Mouse (Mus musculus) brain, embryonic 14.5 days (tissue): Measurements from ENCODE around the gene Tpt1.

Source experiments
- CTCF ChIP-seq: fragments of 200-500 bp; IDR thresholded peaks from 2 replicates; pipeline ENCODE4 v1.5.1; 2012; ENCODE audit warnings: inconsistent platforms, mild to moderate bottlenecking, moderate library complexity, borderline replicate concordance; ENCODE audit not compliant: insufficient read depth, insufficient read length; ENCODE audit errors: extremely low read depth
- POLR2A ChIP-seq: fragments of 200-500 bp; IDR thresholded peaks from 2 replicates; pipeline ENCODE4 v1.6.1; 2012; ENCODE audit warnings: mild to moderate bottlenecking, inconsistent platforms, borderline replicate concordance; ENCODE audit not compliant: poor library complexity, insufficient read depth, insufficient read length, severe bottlenecking; ENCODE audit errors: extremely low read depth

- TF ChIP-seq POLR2A (no peak), CTCF (no peak)
These were observed 18.0 kb upstream of the Tpt1 start for GRCm38 (mm10) chr14:75826851-75827410.
